Mouse (Mus musculus): ENCODE results near the gene Fam169b. TPM values are rescaled to one million over a fixed set of nuclear protein-coding genes. Genes with fewer than 3 reads are reported as not detected.
A peak's percentile ranks its signal among the peaks of the same experiment; 100 is the strongest.

The Fam169b gene
- polyA plus RNA-seq, 1 experiment from 2014 or later, result 2.4 TPM

- H3K27me3 ChIP-seq (replicated peaks; ENCODE audit: control insufficient read depth, insufficient read depth, low read length), result no peaks in the 10 kb centered on the region
- H3K9ac ChIP-seq (ENCODE audit: low read depth, low read length), result no peak overlapping the region
- DNase-seq (ENCODE audit: low spot score) (peak; percentile 84), ATAC-seq (ENCODE audit: low read depth) (peak; percentile 64)
- H3K9me3 ChIP-seq (ENCODE audit: control insufficient read depth, low read length), result no peaks in the 10 kb centered on the region
- H3K4me3 ChIP-seq (ENCODE audit: low read depth, low read length), result no peak overlapping the region
- WGBS, result 20% methylated on average over 13 of the region's 13 CpGs
- H3K27ac ChIP-seq (replicated peaks; ENCODE audit: low read depth, low read length), result peak overlapping the region; percentile 65
- peaks cover 26% of the 10 kb centered on the region for H3K36me3 ChIP-seq (ENCODE audit: control insufficient read depth, insufficient read depth, low read length)
- peak overlapping the region; percentile 26; the same call in 1 of the 2 replicates for H3K4me2 ChIP-seq (ENCODE audit: low read depth, low read length)
- H3K4me1 ChIP-seq (ENCODE audit: control insufficient read depth, insufficient read depth, low read length), result peaks cover 10% of the 10 kb centered on the region
Measured at GRCm38 (mm10) chr7:68233619-68234223, 39.9 kb upstream of the Fam169b start.

GRCm38 (mm10) chr7:68236817-68237216, 36.8 kb upstream of the Fam169b start:
- ATAC-seq (ENCODE audit: low read depth) (no peak), DNase-seq (ENCODE audit: low spot score) (no peak)
- no peak overlapping the region for H3K27ac ChIP-seq (replicated peaks; ENCODE audit: low read depth, low read length)
- no peak overlapping the region for H3K4me3 ChIP-seq (ENCODE audit: low read depth, low read length)
- H3K27me3 ChIP-seq (replicated peaks; ENCODE audit: control insufficient read depth, insufficient read depth, low read length), result no peaks in the 10 kb centered on the region
- no peak overlapping the region for H3K9ac ChIP-seq (ENCODE audit: low read depth, low read length)
- 76% methylated on average over 8 of the region's 8 CpGs for WGBS
- H3K4me2 ChIP-seq (ENCODE audit: low read depth, low read length), result no peak overlapping the region
- H3K4me1 ChIP-seq (ENCODE audit: control insufficient read depth, insufficient read depth, low read length), result peaks cover 10% of the 10 kb centered on the region
- no peaks in the 10 kb centered on the region; the same call in 1 of the 2 replicates for H3K36me3 ChIP-seq (ENCODE audit: control insufficient read depth, insufficient read depth, low read length)
- H3K9me3 ChIP-seq (ENCODE audit: control insufficient read depth, low read length), result no peaks in the 10 kb centered on the region

- Histone ChIP-seq H3K27me3 (replicated peaks; ENCODE audit: control insufficient read depth, insufficient read depth, low read length) (no peaks in the 10 kb centered on the region), H3K4me3 (ENCODE audit: low read depth, low read length) (no peak overlapping the region), H3K9ac (ENCODE audit: low read depth, low read length) (no peak overlapping the region), H3K4me1 (ENCODE audit: control insufficient read depth, insufficient read depth, low read length) (peaks cover under 1% of the 10 kb centered on the region; the same call in 1 of the 2 replicates), H3K4me2 (ENCODE audit: low read depth, low read length) (no peak overlapping the region), H3K27ac (replicated peaks; ENCODE audit: low read depth, low read length) (no peak overlapping the region), H3K9me3 (ENCODE audit: control insufficient read depth, low read length) (no peaks in the 10 kb centered on the region), H3K36me3 (ENCODE audit: control insufficient read depth, insufficient read depth, low read length) (no peaks in the 10 kb centered on the region)
- ATAC-seq (ENCODE audit: low read depth) (peak; percentile 60; the same call in 1 of the 2 replicates), DNase-seq (ENCODE audit: low spot score) (peak; percentile 29)
- WGBS, result 48% methylated on average over 11 of the region's 11 CpGs
Measured at GRCm38 (mm10) chr7:68239220-68239827, 34.3 kb upstream of the Fam169b start.

- peak; percentile 21; the same call in 1 of the 2 replicates for ATAC-seq (ENCODE audit: low read depth)
- no peak for DNase-seq (ENCODE audit: low spot score)
- H3K9me3 ChIP-seq (ENCODE audit: control insufficient read depth, low read length), result no peaks in the 10 kb centered on the region
- no peaks in the 10 kb centered on the region for H3K4me1 ChIP-seq (ENCODE audit: control insufficient read depth, insufficient read depth, low read length)
- no peak overlapping the region for H3K4me3 ChIP-seq (ENCODE audit: low read depth, low read length)
- H3K36me3 ChIP-seq (ENCODE audit: control insufficient read depth, insufficient read depth, low read length), result no peaks in the 10 kb centered on the region
- H3K27me3 ChIP-seq (replicated peaks; ENCODE audit: control insufficient read depth, insufficient read depth, low read length), result no peaks in the 10 kb centered on the region
- no peak overlapping the region for H3K4me2 ChIP-seq (ENCODE audit: low read depth, low read length)
- 81% methylated on average over 9 of the region's 9 CpGs for WGBS
- H3K27ac ChIP-seq (replicated peaks; ENCODE audit: low read depth, low read length), result no peak overlapping the region
- H3K9ac ChIP-seq (ENCODE audit: low read depth, low read length), result no peak overlapping the region
Measured at GRCm38 (mm10) chr7:68241205-68241604, 32.4 kb upstream of the Fam169b start.

GRCm38 (mm10) chr7:68245681-68246080, 28.0 kb upstream of the Fam169b start:
- H3K4me3 ChIP-seq (ENCODE audit: low read depth, low read length), result no peak overlapping the region
- no peak overlapping the region for H3K27ac ChIP-seq (replicated peaks; ENCODE audit: low read depth, low read length)
- H3K9me3 ChIP-seq (ENCODE audit: control insufficient read depth, low read length), result 0 out of 2 replicates have a peak, but pooled peaks cover 5% of the 10 kb centered on the region
- H3K27me3 ChIP-seq (replicated peaks; ENCODE audit: control insufficient read depth, insufficient read depth, low read length), result no peaks in the 10 kb centered on the region
- no peaks in the 10 kb centered on the region for H3K4me1 ChIP-seq (ENCODE audit: control insufficient read depth, insufficient read depth, low read length)
- ATAC-seq (ENCODE audit: low read depth), result no peak
- no peak overlapping the region for H3K9ac ChIP-seq (ENCODE audit: low read depth, low read length)
- no peak for DNase-seq (ENCODE audit: low spot score)
- no peaks in the 10 kb centered on the region for H3K36me3 ChIP-seq (ENCODE audit: control insufficient read depth, insufficient read depth, low read length)
- WGBS, result 31% methylated on average over 4 of the region's 4 CpGs
- H3K4me2 ChIP-seq (ENCODE audit: low read depth, low read length), result no peak overlapping the region

GRCm38 (mm10) chr7:68246249-68246648, 27.4 kb upstream of the Fam169b start:
- no peaks in the 10 kb centered on the region for H3K4me1 ChIP-seq (ENCODE audit: control insufficient read depth, insufficient read depth, low read length)
- ATAC-seq (ENCODE audit: low read depth), result no peak
- H3K9me3 ChIP-seq (ENCODE audit: control insufficient read depth, low read length), result 0 out of 2 replicates have a peak, but pooled peaks cover 7% of the 10 kb centered on the region
- no peak overlapping the region for H3K9ac ChIP-seq (ENCODE audit: low read depth, low read length)
- H3K27me3 ChIP-seq (replicated peaks; ENCODE audit: control insufficient read depth, insufficient read depth, low read length), result no peaks in the 10 kb centered on the region
- H3K4me3 ChIP-seq (ENCODE audit: low read depth, low read length), result no peak overlapping the region
- no peaks in the 10 kb centered on the region for H3K36me3 ChIP-seq (ENCODE audit: control insufficient read depth, insufficient read depth, low read length)
- 67% methylated on average over 8 of the region's 8 CpGs for WGBS
- DNase-seq (ENCODE audit: low spot score), result no peak
- no peak overlapping the region for H3K27ac ChIP-seq (replicated peaks; ENCODE audit: low read depth, low read length)
- no peak overlapping the region for H3K4me2 ChIP-seq (ENCODE audit: low read depth, low read length)

GRCm38 (mm10) chr7:68250411-68250810, 23.2 kb upstream of the Fam169b start:
- H3K27me3 ChIP-seq (replicated peaks; ENCODE audit: control insufficient read depth, insufficient read depth, low read length), result no peaks in the 10 kb centered on the region
- no peak overlapping the region for H3K9ac ChIP-seq (ENCODE audit: low read depth, low read length)
- no peak overlapping the region for H3K4me3 ChIP-seq (ENCODE audit: low read depth, low read length)
- H3K9me3 ChIP-seq (ENCODE audit: control insufficient read depth, low read length), result 0 out of 2 replicates have a peak, but pooled peaks cover 7% of the 10 kb centered on the region
- no peak overlapping the region for H3K27ac ChIP-seq (replicated peaks; ENCODE audit: low read depth, low read length)
- DNase-seq (ENCODE audit: low spot score), result no peak
- no peak for ATAC-seq (ENCODE audit: low read depth)
- H3K4me1 ChIP-seq (ENCODE audit: control insufficient read depth, insufficient read depth, low read length), result no peaks in the 10 kb centered on the region
- no peak overlapping the region for H3K4me2 ChIP-seq (ENCODE audit: low read depth, low read length)
- no peaks in the 10 kb centered on the region for H3K36me3 ChIP-seq (ENCODE audit: control insufficient read depth, insufficient read depth, low read length)
- WGBS, result 75% methylated on average over 1 of the region's 1 CpGs

GRCm38 (mm10) chr7:68250902-68251301, 22.7 kb upstream of the Fam169b start:
- DNase-seq (ENCODE audit: low spot score), result no peak
- H3K4me3 ChIP-seq (ENCODE audit: low read depth, low read length), result no peak overlapping the region
- ATAC-seq (ENCODE audit: low read depth), result no peak
- no peak overlapping the region for H3K4me2 ChIP-seq (ENCODE audit: low read depth, low read length)
- no peak overlapping the region for H3K9ac ChIP-seq (ENCODE audit: low read depth, low read length)
- H3K4me1 ChIP-seq (ENCODE audit: control insufficient read depth, insufficient read depth, low read length), result no peaks in the 10 kb centered on the region
- no peaks in the 10 kb centered on the region for H3K27me3 ChIP-seq (replicated peaks; ENCODE audit: control insufficient read depth, insufficient read depth, low read length)
- H3K36me3 ChIP-seq (ENCODE audit: control insufficient read depth, insufficient read depth, low read length), result no peaks in the 10 kb centered on the region
- 0 out of 2 replicates have a peak, but pooled peaks cover 7% of the 10 kb centered on the region for H3K9me3 ChIP-seq (ENCODE audit: control insufficient read depth, low read length)
- WGBS, result 87% methylated on average over 3 of the region's 3 CpGs
- no peak overlapping the region for H3K27ac ChIP-seq (replicated peaks; ENCODE audit: low read depth, low read length)

All from embryonic facial prominence, embryonic 14.5 days (tissue).